Mouse (Mus musculus) hindbrain, embryonic 12.5 days (tissue): ENCODE measurements around the gene Tnxb. TPM values are rescaled to one million over a fixed set of nuclear protein-coding genes. Genes with fewer than 3 reads are reported as not detected.

Experiments used
- ATAC-seq: fragments of 200-750 bp; cut with Nextera tagmentation; 2 replicates; pipeline ENCODE4 v1.8.0; 2017; ENCODE audit warnings: moderate TSS enrichment; ENCODE audit not compliant: low FRiP score
- H3K27ac ChIP-seq: fragments of 300-500 bp; sonication (generic); 2 replicates; pipeline ENCODE4 v1.5.1; 2016; ENCODE audit warnings: mild to moderate bottlenecking
- H3K27me3 ChIP-seq: fragments of 300-500 bp; sonication (generic); 2 replicates; pipeline ENCODE4 v1.6.1; 2016; ENCODE audit warnings: mild to moderate bottlenecking
- H3K36me3 ChIP-seq: fragments of 300-500 bp; sonication (generic); 2 replicates; pipeline ENCODE4 v1.6.1; 2016; ENCODE audit warnings: mild to moderate bottlenecking
- H3K4me1 ChIP-seq: fragments of 300-500 bp; sonication (generic); 2 replicates; pipeline ENCODE4 v1.6.1; 2016
- H3K4me2 ChIP-seq: fragments of 300-500 bp; sonication (generic); replicated peaks from 2 replicates; pipeline ENCODE4 v1.6.1; 2016; ENCODE audit warnings: mild to moderate bottlenecking
- H3K4me3 ChIP-seq: fragments of 300-500 bp; sonication (generic); 2 replicates; pipeline ENCODE4 v1.5.1; 2016; ENCODE audit warnings: mild to moderate bottlenecking
- H3K9ac ChIP-seq: fragments of 300-500 bp; sonication (generic); 2 replicates; pipeline ENCODE4 v1.6.1; 2016; ENCODE audit warnings: mild to moderate bottlenecking, moderate library complexity
- H3K9me3 ChIP-seq: fragments of 300-500 bp; sonication (generic); replicated peaks from 2 replicates; pipeline ENCODE4 v1.6.1; 2016; ENCODE audit warnings: mild to moderate bottlenecking
- WGBS: fragments of 180-500 bp; shearing (Covaris S2); methylation state at CpG from one replicate; pipeline ENCODE4 v1.1.7; 2016; 5-methylcytosine and 5-hydroxymethylcytosine counted together
- polyA plus RNA-seq: library from polyadenylated mRNA; unstranded; fragments of >200 nt; fragmentation: Nextera tagmentation; extraction: Ambion mirVana; gene quantifications from 2 replicates; pipeline ENCODE4 v1.2.1, GENCODE M21; 2016

Gene Tnxb
- polyA plus RNA-seq, 1 experiment from 2014 or later, result 0.05 TPM

DNA sequence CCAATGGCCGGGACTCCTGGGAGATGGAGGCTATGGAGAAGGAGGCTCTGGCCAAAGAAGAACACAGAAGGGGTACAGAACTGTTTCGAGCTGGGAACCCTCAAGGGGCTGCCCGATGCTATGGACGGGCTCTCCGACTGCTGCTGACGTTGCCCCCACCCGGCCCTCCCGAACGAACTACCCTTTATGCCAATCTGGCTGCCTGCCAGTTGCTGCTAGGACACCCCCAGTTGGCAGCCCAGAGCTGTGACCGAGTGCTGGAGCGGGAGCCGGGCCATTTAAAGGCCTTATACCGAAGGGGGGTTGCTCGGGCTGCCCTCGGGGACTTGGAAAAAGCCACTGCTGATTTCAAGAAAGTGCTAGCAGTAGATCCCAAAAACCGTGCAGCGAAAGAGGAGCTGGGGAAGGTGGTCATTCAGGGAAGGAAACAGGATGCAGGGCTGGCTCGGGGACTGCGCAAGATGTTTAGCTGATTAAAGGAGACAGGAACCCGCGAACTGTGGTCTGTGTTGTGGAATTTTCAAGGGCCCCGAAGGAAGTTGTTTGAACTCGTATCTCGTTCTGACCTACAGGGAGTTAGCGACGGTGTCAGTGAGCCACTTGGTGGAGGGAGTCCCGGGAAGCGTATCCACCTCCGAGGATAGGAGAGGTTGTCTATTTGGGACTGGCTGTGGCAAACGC lies 24.4 kb upstream of the Tnxb start:
- Histone ChIP-seq H3K9me3 (no peaks in the 10 kb centered on the region), H3K36me3 (peaks cover 21% of the 10 kb centered on the region), H3K9ac (no peak overlapping the region), H3K27me3 (no peaks in the 10 kb centered on the region), H3K4me3 (peak overlapping the region; percentile 96; the same call in 1 of the 2 replicates), H3K4me2 (peak overlapping the region; percentile 73; the same call in 1 of the 2 replicates), H3K4me1 (peaks cover 37% of the 10 kb centered on the region), H3K27ac (no peak overlapping the region)
- WGBS, result 90% methylated on average over 30 of the region's 30 CpGs
- no peak for ATAC-seq

- Histone ChIP-seq H3K27ac (peak within 1 kb of the TSS; percentile 76; the same call in 1 of the 2 replicates), H3K4me3 (peak within 1 kb of the TSS; percentile 96), H3K4me2 (peak within 1 kb of the TSS; percentile 86), H3K27me3 (no peaks in the 10 kb centered on the region), H3K36me3 (peaks cover 32% of the 10 kb centered on the region), H3K9ac (peak within 1 kb of the TSS; percentile 95), H3K9me3 (no peaks in the 10 kb centered on the region), H3K4me1 (peaks cover 31% of the 10 kb centered on the region)
- WGBS, result 2% methylated on average over 62 of the region's 66 CpGs
- ATAC-seq, result peak; percentile 97
These were observed 23.2 kb upstream of the Tnxb start, which contains the start of gene Atf6b for GRCm38 (mm10) chr17:34646906-34647787. Atf6b (plus strand) TSS chr17:34647146.

DNA sequence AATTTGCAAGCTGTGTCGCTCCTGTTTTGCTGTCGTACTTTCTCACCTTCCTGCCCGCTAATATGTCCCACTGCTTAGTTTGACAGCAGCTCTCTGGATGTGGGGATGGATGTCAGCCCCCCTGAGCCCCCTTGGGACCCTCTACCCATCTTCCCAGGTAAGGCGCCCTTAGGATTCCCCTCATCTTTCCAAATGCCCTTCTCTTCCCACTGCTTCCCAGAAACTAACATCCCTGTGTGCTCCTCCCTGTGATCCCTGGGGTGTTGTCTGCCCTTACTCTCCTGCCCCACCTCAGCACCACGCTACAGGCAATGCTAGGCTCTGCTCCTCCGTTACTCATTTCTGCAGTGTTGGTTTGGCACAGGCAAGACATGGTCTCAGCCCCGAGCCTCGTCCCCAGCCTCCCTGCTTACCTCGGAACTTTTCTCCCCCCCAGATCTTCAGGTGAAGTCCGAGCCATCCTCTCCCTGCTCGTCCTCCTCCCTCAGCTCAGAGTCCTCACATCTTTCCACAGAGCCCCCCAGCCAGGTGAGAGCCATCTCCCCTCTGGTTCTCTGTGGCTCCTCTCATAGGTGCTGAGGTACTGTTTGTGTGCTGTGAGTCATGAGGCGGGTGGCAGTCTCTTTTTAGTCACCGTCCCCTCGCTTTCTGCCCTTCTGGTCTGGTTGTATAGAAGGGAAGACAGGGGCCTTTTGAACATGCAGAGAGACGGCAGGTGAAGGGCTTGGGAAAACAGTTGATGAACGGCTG lies 22.0 kb upstream of the Tnxb start:
- H3K4me3 ChIP-seq, result peak overlapping the region; percentile 96
- H3K27ac ChIP-seq, result no peak overlapping the region
- H3K36me3 ChIP-seq, result peaks cover 44% of the 10 kb centered on the region
- peak overlapping the region; percentile 86 for H3K4me2 ChIP-seq
- no peaks in the 10 kb centered on the region for H3K9me3 ChIP-seq
- ATAC-seq, result no peak
- peak overlapping the region; percentile 95 for H3K9ac ChIP-seq
- whole genome bisulfite sequencing, result 84% methylated on average over 16 of the region's 16 CpGs
- peaks cover 31% of the 10 kb centered on the region for H3K4me1 ChIP-seq
- no peaks in the 10 kb centered on the region for H3K27me3 ChIP-seq

DNA sequence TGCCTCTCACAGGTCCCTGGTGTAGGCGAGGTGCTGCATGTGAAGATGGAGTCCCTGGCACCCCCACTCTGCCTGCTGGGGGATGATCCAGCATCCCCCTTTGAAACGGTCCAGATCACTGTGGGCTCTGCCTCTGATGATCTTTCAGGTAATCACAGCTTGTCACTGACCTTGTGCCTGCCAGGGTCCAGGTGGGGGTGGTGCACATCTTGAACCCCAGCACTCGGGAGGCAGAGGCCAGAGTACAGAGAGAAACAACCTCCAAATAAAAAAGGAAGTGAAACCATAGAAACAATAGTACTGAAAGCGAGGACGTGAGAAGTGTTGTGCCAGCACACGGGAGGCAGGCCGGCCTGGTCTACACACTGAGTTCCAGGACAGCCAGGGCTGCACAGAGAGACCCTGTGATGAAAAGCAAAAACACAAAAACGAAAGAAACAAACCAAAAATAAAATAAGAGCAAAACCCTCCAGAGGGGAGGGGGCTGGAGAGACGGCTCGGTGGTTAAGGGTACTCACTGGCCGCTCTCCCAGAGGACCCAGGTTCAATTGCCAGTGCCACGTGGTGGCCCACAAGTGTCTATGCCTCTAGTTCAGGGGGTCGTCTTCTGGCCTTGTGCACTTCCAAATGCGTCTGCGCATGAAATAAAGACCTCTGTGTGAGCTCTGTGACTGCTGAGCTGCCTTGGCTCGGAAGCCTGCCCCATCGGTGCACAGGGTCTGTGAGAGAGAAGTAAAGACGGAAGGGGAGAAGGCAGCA lies 21.1 kb upstream of the Tnxb start:
- Histone ChIP-seq H3K4me2 (no peak overlapping the region), H3K4me3 (no peak overlapping the region), H3K4me1 (peaks cover 31% of the 10 kb centered on the region), H3K9me3 (no peaks in the 10 kb centered on the region), H3K27ac (no peak overlapping the region), H3K36me3 (peaks cover 52% of the 10 kb centered on the region), H3K9ac (no peak overlapping the region), H3K27me3 (no peaks in the 10 kb centered on the region)
- ATAC-seq, result no peak
- WGBS, result 88% methylated on average over 18 of the region's 18 CpGs

DNA sequence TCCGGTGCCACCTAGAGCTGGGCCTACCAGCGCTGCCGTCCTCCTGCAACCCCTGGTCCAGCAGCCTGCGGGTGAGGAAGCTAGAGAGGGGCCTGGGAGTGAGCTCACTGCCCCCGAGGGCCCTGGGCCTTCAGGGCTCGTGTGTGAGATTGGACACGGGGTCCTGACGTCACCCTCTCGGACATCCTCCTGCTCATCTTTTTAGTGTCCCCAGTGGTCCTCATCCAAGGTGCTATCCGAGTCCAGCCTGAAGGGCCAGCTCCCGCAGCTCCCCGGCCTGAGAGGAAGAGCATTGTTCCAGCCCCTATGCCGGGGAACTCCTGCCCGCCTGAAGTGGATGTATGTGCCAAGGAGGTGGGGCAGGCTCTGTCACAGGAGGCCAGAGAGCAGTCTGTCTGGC lies 19.6 kb upstream of the Tnxb start:
- no peaks in the 10 kb centered on the region for H3K9me3 ChIP-seq
- no peak overlapping the region; the same call in 1 of the 2 replicates for H3K9ac ChIP-seq
- ATAC-seq, result no peak
- no peak overlapping the region for H3K27ac ChIP-seq
- 93% methylated on average over 14 of the region's 14 CpGs for WGBS
- peaks cover 20% of the 10 kb centered on the region for H3K4me1 ChIP-seq
- H3K4me2 ChIP-seq, result no peak overlapping the region
- H3K36me3 ChIP-seq, result peaks cover 61% of the 10 kb centered on the region
- H3K27me3 ChIP-seq, result no peaks in the 10 kb centered on the region
- H3K4me3 ChIP-seq, result no peak overlapping the region

- H3K27me3 ChIP-seq, result no peaks in the 10 kb centered on the region
- H3K9me3 ChIP-seq, result no peaks in the 10 kb centered on the region
- H3K4me2 ChIP-seq, result no peak overlapping the region
- H3K36me3 ChIP-seq, result peaks cover 61% of the 10 kb centered on the region
- WGBS, result 49% methylated on average over 19 of the region's 19 CpGs
- no peak overlapping the region for H3K9ac ChIP-seq
- no peak overlapping the region for H3K27ac ChIP-seq
- H3K4me1 ChIP-seq, result peaks cover 14% of the 10 kb centered on the region
- ATAC-seq, result no peak
- no peak overlapping the region for H3K4me3 ChIP-seq
These were observed 18.7 kb upstream of the Tnxb start for GRCm38 (mm10) chr17:34651507-34652221.

- WGBS, result 91% methylated on average over 10 of the region's 10 CpGs
- H3K27ac ChIP-seq, result no peak overlapping the region
- H3K4me1 ChIP-seq, result peaks cover 14% of the 10 kb centered on the region
- peaks cover 61% of the 10 kb centered on the region for H3K36me3 ChIP-seq
- no peaks in the 10 kb centered on the region for H3K9me3 ChIP-seq
- no peak for ATAC-seq
- no peak overlapping the region for H3K4me2 ChIP-seq
- H3K27me3 ChIP-seq, result no peaks in the 10 kb centered on the region
- H3K4me3 ChIP-seq, result no peak overlapping the region
- H3K9ac ChIP-seq, result no peak overlapping the region
These were observed 17.8 kb upstream of the Tnxb start for GRCm38 (mm10) chr17:34652546-34652945.

DNA sequence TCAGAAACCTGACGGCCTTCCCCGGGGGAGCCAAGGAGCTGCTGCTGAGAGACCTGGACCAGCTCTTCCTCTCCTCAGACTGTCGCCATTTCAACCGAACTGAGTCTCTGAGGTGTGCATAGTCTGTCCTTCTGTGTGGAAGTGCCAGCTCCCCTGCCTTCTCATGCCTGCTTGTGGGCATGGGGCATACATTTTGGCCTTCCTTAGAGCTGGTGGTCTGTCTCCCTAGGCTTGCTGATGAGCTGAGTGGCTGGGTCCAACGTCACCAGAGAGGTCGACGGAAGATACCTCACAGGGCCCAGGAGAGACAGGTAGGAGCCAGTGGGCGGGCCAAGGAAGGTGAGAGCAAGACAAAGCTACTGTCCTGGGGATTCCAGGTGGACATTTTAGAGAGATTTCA lies 17.4 kb upstream of the Tnxb start:
- Histone ChIP-seq H3K36me3 (peaks cover 61% of the 10 kb centered on the region), H3K9ac (no peak overlapping the region), H3K27ac (no peak overlapping the region), H3K4me1 (peaks cover 10% of the 10 kb centered on the region), H3K4me3 (no peak overlapping the region), H3K9me3 (no peaks in the 10 kb centered on the region), H3K4me2 (no peak overlapping the region), H3K27me3 (no peaks in the 10 kb centered on the region)
- ATAC-seq, result no peak
- 94% methylated on average over 8 of the region's 8 CpGs for WGBS

DNA sequence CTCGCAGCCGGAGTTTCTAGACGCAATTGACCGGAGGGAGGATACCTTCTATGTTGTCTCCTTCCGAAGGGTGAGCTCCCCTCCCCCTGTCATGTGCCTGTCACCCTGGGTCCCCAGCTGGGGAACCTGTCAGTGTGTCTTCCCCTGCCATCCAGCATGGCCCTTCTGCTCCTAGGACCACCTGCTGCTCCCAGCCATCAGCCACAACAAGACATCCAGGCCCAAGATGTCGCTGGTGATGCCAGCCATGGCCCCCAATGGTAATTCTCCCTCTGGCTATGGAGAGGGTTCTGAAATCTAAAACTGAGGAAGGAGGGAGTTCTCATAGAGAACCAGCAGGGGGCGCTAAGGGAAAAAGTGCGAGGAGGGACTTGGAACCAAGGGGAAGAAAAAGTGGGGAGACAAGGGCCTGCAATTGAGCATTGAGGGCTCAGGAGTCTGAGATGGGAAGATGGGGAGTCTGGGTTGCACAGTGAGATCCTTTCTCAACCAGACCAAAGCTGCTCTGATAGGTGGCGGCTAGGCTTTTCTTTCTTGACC lies 16.5 kb upstream of the Tnxb start:
- WGBS, result 62% methylated on average over 8 of the region's 9 CpGs

GRCm38 (mm10) chr17:34654392-34654791 lies 15.9 kb upstream of the Tnxb start:
- Histone ChIP-seq H3K9me3 (no peaks in the 10 kb centered on the region), H3K36me3 (peaks cover 56% of the 10 kb centered on the region), H3K4me3 (no peak overlapping the region), H3K27me3 (peaks cover 3% of the 10 kb centered on the region), H3K9ac (no peak overlapping the region), H3K27ac (no peak overlapping the region), H3K4me1 (0 out of 2 replicates have a peak, but pooled peaks cover 4% of the 10 kb centered on the region), H3K4me2 (no peak overlapping the region)
- ATAC-seq, result no peak
- WGBS, result 93% methylated on average over 13 of the region's 13 CpGs

More for the DNA sequence above, 16.5 kb upstream of the Tnxb start:
- H3K4me3 ChIP-seq, result no peak overlapping the region
- 0 out of 2 replicates have a peak, but pooled peaks cover 4% of the 10 kb centered on the region for H3K4me1 ChIP-seq
- no peak overlapping the region for H3K4me2 ChIP-seq
- H3K9me3 ChIP-seq, result no peaks in the 10 kb centered on the region
- H3K36me3 ChIP-seq, result peaks cover 61% of the 10 kb centered on the region
- no peaks in the 10 kb centered on the region for H3K27me3 ChIP-seq
- H3K27ac ChIP-seq, result no peak overlapping the region
- no peak for ATAC-seq
- no peak overlapping the region; the same call in 1 of the 2 replicates for H3K9ac ChIP-seq

- Histone ChIP-seq H3K36me3 (peaks cover 48% of the 10 kb centered on the region), H3K4me3 (no peak overlapping the region), H3K9ac (no peak overlapping the region), H3K27me3 (peaks cover 11% of the 10 kb centered on the region), H3K27ac (no peak overlapping the region), H3K9me3 (no peaks in the 10 kb centered on the region), H3K4me2 (no peak overlapping the region), H3K4me1 (0 out of 2 replicates have a peak, but pooled peaks cover 4% of the 10 kb centered on the region)
- WGBS, result 81% methylated on average over 7 of the region's 7 CpGs
- ATAC-seq, result no peak
These were observed 15.2 kb upstream of the Tnxb start for GRCm38 (mm10) chr17:34655160-34655559.
